Mouse (Mus musculus) kidney, adult 10 weeks (tissue): ENCODE results near the gene Rcvrn. TPM values are rescaled to one million over a fixed set of nuclear protein-coding genes. Genes with fewer than 3 reads are reported as not detected.

ENCODE experiments used
- polyA plus RNA-seq: library from polyadenylated mRNA; stranded (reverse); fragments of 350-450 nt; fragmentation: Illumina TruSeq; extraction: RNeasy Lipid Tissue Mini Kit (QIAGEN cat#74804); gene quantifications from one replicate; pipeline ENCODE4 v1.2.3, GENCODE M21; 2014; ENCODE audit warnings: low read depth, low replicate concordance

Rcvrn gene
- polyA plus RNA-seq = not detected

DNA sequence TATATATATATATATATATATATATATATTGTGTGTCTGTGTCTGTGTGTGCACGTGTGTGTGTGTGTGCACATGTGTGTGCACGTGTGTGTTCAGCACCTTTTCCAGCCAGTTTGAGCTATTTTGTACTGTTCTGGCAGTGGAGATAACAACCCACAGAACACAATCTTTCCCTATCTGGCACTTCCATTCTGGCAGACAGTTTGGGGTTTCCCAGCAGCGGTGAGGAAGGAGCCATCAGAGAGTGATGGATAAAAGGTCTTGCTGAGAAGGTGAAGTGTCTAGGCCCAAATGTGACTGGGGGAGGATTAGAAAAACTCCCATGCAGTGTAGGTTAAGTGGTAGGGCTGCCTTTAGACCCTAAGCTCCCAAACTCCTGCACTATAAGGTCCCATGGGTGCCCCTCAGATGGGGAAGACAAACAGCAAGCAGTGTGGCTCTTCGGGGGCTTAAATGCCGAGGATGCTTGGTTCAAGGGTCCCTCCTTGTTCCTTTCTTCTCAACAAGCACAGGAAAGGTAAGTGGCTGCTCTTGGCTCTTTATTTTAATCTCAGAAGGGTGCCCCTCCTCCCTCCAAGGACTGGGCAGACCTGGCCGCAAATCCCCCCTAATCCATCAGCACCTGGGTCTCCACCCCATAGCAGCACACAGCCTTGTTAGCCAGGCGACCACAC, at the start of gene Rcvrn:
Gene Rcvrn (plus strand): TSS at position 624 of the 674 bp plus-strand sequence.

Other genes starting within 250 kb of the Rcvrn start
- 3.1 TPM for gene Gas7, start 239.9 kb upstream of the Rcvrn start, polyA plus RNA-seq
- gene Glp2r, start 75.8 kb downstream of the Rcvrn start, polyA plus RNA-seq = not detected
- not detected for gene Gsg1l2, start 79.3 kb downstream of the Rcvrn start, polyA plus RNA-seq
- gene Dhrs7c, start 102.9 kb downstream of the Rcvrn start, polyA plus RNA-seq = not detected
- 0.65 TPM for gene Usp43, start 226.8 kb downstream of the Rcvrn start, polyA plus RNA-seq